Mouse (Mus musculus): ENCODE results near the gene Larp6.
A peak's percentile ranks its signal among the peaks of the same experiment; 100 is the strongest.

Gene Larp6

DNA sequence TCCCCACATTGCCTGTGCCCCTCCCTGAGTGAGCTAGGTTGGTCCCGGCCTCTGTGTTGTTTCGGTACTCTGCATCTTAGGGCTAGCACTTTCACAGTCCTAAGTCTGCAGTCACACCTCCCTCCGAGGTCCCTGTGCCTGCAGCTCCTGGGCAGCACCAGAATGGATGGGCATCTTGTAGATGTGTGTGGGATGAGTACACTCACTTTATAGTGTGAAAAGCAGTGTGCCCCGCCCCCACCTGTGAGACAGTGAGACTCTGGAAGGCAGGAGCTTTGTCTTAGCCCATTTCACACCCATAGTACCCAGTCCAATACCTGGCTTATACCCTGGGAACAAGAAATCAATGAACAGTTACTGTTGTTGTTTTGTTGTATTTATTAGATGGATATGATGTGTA lies 2.5 kb downstream of the Larp6 start:
- DNase-seq (ENCODE audit: low spot score) = no peak

DNA sequence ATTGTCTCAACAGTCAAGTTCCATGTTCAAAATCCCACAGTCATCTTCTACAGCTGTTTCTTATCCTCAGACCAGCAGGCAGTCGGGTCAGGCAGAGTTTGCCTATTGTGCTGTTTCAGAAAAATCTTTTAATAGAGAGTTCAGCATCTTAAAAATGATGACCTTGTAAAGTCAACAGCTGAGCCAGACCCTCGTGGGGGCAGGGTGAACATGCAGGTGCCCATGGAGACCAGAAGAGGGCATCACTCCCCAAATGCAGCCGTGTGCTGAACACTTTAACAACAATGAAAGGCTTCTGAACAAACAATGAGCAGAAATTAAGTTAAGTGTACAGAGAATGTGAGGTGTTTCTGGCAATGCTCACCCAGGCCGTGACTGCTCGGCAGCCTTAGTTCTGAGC lies 3.0 kb downstream of the Larp6 start:
- no peak for DNase-seq (ENCODE audit: low spot score)

DNA sequence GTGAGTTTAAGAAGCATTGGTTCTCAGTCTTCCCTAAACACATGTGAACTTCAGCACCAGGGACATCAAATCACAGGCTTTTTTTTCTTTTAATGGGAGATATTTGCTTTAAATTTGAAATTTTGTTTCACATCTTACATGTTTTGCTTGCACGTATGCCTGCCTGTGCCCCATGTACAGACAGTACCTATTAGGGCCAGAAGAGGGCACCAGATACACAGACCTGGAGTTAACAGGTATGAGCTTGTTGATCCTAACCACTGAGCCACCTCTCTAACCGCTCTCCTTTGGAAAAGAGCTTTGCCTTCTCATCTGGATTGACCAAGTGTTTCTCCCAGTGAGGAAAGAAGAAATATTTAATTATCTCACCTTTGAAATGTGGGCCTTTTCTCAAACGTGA lies 5.5 kb downstream of the Larp6 start:
- peak; percentile 56 for DNase-seq (ENCODE audit: low spot score)

DNA sequence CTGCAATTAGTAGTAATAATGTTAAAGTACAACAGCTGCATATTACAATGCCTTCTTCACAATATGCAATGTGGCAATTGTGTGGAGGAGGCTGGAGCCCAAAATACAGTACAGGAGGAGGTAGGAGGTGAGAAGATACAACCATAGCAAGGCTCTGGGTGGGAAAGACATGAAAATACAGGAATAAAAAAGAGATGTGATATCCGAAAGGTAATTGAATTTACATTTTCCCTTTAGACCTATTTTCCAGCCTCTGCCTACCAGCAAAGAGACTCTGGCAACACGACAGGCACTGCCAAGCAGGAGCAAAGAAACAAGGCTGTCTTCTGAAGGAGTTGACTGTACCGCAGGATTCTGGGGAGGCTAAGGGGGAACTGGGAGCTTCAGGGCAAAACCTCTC lies 6.9 kb downstream of the Larp6 start:
- no peak for DNase-seq (ENCODE audit: low spot score)

DNA sequence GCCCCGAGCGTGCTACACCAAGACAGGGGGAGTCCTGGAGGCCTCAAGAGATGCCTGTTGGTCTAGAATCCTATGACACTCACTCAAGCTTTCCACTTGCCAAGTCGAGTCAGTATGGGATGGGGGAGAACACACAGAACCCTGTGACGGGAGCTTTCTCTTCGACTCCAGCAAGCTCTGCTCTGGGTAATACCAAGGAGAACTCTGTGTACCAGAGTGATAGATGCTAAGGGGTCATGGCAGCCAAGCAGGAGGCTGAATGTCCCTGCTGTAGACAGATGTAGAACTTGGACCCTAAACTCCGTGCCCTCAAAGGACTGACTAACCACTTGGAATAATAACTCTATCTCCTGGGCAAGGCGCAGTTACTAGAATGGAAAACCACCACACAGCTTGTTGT lies 12.2 kb downstream of the Larp6 start:
- no peak for DNase-seq (ENCODE audit: low spot score)

DNA sequence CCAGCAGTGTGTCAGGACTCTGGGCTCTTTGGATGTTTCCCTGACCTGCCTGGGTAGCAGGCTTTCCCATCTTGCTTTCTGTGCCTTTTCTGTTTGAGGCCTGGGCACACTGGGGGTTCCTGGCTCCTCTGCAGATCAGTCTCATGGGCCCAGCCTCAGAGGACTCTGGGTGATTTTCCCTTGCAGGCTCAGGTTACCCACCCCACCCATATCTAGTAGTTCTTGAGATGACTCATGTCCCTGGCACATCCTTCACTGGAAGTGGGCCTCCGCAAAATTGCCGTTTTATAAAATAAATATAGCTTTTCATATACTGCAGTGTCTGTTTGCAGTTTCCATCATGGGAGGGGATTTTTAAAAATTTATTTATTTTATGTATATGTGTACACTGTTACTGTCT lies 21.5 kb downstream of the Larp6 start:
- no peak for DNase-seq (ENCODE audit: low spot score)

DNA sequence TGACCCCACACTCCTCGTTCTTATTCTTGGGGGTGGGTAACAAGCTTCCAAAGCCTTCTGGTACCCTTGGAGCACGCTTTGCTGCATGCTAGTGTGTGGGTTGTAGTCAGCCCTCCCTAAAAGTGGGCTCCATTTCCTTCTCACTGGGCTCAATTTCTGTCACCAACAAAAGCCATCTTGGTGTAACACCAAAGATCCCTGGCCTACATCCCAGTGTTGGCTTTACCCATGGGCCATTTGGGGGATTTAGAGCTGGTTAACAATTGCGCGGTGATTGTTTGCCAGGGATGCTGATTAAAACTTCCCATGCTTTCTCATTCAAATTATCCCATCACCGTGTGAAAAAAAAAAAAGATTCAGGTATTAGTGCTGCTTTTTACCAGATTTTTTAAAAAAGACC lies 26.3 kb downstream of the Larp6 start:
- no peak for DNase-seq (ENCODE audit: low spot score)

DNA sequence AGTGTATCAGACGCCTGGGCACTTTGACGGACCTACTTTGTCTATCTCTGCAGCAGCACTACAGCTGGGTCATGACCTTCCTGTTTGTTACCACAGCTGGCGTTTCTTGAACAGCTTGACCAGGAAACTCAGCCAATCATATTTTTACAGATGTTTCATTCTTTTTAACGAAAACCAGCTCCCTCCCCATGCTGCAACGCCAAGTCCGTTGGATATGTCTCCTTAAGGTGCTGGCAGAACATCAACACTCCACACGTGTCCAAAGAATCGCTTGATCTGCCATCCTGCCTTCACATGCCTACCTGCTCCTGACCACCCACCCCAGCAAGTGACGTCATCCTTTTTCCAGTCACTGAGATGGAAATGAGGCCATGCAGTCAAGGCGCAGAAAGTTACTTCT lies 28.6 kb downstream of the Larp6 start:
- no peak for DNase-seq (ENCODE audit: low spot score)

DNA sequence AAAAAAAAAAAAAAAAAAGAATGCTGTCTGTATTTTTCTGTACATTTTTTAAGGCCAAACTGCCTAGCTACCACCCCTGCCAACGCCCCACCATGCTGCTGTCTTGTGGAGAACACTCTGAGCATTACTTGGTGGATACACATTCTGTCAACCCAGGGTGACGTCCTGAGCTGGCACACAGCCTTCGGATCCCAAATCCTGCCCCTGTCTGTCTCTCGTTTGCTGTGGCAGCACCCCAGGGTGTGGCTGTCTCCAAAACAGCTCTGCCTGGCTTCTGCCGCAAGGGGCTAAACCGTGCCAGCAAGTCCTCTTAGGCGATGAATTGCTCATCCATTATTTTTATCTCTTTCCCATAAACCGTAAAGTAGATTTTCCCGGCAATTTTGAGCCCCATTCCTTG lies 29.7 kb downstream of the Larp6 start:
- DNase-seq (ENCODE audit: low spot score) = peak; percentile 44

DNA sequence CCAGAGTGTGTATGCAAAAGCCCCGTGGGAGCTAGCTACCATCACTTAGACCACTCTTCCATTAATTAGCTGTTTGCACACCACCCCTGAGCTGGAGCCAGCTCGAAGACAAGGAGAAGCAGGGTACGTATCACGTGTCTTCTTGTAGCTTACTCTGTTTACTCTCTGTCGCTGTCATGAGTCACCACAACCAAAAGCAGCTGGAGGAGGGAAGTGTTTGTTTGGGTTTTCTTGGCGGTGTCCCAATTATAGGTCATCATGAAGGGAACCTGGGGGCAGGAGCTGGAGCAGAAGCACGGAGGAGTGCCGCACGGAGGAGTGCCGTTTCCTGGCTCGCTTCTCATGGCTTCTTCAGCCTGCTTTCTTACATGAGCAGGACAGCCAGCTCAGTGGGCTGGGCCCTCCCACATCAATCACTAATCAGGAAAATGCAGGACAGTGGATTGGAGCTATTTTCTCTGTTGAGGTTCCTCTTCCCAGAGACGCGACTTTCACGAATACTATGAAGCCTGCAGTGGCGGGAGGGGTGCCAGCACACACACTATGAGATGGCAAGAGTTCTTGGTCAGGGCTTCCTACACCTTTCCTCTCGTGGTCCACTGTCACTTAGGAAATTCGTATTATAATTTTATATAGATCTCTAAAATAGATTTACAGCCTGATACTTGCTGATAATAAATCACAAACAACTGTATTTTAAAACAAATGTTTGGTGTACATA lies 30.6 kb downstream of the Larp6 start:
- peak; percentile 54 for DNase-seq (ENCODE audit: low spot score)

DNA sequence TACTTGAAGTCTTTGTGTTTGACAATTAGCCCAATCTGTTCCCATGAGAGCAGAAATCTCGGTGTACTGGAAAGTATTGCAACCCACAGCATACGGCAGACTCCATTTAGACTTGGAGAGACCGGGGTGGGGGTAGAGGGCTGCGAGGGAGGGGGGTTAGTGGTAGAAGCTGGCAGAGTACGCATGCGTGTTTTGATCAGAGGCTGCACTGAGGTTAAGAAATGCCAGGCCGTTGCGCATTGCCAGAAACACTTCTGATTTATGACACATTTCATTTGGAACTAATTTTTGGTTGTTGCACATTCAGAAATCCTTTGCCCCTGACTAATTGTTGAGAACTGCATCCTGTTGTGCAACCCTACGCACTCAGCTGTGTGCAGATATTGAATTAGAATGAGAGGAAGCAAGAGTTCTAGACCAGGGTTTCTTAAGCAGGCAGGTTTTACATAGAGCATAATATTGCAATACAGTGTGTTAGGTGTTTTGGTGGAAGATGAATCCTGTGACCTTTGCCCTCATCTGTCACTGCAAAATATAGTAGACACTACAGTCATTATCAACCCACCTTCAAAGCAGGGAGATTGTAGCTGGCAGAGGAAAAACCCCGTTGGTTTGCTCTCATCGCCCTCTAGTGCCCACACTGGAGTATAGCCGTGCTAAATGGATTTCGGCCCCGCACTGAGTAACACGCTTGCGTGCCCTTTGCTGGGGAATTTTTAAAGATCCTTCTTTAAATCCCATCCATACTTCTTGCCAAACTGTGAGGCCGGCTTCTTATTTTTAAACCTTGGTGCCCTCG lies 31.6 kb downstream of the Larp6 start:
- DNase-seq (ENCODE audit: low spot score) = peak; percentile 50

DNA sequence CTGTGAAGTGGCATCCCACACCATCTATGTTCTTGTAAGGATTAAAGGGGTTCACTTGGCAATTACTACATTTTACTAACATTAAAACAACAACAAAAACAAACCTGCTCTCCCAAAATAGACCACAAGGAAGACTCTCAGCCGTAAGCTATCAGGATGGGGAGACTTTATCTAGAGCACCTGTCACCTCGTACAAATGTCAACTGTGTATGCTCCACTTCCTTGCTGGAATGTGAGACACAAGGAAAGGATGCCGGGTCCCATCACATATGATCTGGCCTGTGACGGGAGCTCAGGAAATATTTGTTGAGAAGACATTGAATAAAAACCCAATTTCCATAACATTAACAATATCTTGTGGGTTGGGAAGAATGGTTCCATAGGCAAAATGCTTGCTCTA lies 32.2 kb downstream of the Larp6 start:
- no peak for DNase-seq (ENCODE audit: low spot score)

DNA sequence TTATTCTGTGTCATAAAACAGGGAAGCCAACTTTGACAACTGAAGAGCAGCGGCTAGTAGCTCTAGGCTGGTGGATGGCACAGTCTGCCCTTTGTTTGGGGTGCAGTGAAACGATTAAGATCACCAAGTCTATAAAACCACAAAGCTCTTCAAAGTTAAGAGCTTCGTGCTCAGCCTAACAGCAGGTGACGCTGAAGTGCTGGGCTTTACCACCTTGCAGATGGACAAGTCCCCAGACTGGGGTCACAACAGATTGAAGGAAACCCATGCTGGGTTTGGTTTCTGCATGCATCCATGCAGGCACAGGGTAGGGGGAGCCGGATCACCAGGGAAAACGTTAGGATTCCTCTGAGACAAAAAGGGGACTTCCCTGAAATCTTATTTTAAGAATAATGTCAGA lies 33.8 kb downstream of the Larp6 start:
- no peak for DNase-seq (ENCODE audit: low spot score)

DNA sequence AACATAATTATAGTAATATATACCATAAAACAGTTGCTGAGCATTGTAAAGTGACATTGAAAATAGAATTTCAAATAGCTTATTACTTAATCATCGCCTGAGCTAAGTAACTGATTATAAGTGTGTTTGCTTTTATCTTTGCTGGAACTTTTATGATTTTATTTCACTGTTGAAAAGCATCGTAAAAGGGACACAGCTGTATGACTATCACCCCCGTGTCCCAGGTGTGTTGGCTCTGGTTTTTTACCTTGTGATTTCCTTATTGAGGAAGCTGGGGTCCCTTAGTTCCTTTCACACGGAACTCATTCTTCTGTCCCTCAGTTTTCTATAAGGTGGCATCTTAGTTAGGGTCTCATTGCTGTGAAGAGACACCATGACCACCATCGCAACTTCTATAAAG lies 34.9 kb downstream of the Larp6 start:
- no peak for DNase-seq (ENCODE audit: low spot score)

DNA sequence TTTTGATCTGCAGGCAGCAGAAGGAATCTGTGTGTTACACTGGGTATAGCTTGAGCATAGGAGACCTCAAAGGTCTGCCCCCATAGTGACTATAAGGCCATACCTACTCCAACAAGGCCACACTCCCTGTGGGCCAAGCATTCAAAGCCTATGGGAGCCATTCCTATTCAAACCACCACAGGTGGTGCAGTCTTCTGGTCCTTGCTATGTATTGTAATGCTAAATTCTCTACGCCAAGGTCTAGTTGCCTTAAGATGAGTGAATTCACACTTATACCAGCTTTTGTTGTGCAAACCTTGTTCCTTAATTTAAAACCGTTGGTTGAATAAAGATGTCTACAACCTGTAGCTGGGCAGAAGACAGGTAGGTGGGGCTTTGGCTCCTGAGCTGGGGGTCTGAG lies 35.4 kb downstream of the Larp6 start:
- DNase-seq (ENCODE audit: low spot score) = no peak

DNA sequence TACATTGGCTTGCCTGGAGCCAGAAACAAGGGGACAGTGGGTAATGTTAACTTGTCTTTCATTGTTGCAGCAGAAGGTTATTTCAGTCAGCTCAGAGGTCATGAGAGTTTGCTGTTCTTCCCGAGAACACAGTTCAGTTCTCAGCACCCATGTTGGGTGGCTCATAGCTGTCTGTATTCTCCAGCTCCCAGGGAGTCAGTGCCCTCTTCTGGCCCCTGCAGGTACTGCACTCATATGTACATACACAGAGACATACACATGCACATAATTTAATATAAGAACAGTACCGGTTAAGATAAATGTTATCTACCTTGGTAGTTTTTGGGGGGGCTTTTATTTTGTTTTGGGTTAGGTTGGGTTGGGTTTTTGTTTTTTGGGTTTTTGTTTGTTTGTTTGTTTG lies 36.3 kb downstream of the Larp6 start:
- no peak for DNase-seq (ENCODE audit: low spot score)

DNA sequence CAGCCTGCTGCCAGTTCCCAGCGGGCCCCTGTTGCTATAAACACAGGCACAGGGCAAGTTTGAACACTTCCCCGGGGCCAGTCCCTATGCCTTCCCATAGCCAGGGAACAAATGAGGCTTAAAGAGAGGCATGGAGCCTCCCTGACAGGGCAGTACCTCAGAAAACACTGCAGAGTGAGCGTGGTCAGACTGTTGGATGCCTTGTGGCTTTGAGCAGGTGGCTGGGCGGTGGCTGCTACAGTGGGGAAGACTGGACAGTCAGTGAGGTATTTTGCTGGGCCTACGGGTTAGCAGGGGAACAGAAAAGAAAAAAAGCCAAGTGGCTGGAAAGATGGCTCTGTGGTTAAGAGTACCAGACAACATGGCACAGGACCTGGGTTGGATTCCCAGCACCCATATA lies 38.3 kb downstream of the Larp6 start:
- no peak for DNase-seq (ENCODE audit: low spot score)

DNA sequence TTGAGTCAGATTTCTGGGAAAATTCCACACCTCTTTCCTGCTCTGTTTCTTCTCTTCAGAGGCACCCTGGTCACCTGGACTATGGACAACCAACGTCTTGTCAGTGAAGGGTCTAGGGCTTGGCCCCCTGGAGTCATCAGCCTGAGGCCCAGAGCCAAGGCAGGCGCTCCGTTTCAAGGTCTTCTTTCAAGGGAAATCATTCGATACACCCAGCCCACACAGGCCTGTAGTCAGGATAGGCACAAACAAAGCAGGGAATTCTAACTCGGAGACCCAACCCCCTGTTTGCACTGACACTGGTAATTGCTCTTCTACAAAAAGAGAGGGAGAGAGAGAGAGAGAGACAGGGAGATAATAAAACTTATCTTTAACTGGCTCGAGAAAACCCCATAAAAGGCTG lies 39.2 kb downstream of the Larp6 start:
- no peak for DNase-seq (ENCODE audit: low spot score)

DNA sequence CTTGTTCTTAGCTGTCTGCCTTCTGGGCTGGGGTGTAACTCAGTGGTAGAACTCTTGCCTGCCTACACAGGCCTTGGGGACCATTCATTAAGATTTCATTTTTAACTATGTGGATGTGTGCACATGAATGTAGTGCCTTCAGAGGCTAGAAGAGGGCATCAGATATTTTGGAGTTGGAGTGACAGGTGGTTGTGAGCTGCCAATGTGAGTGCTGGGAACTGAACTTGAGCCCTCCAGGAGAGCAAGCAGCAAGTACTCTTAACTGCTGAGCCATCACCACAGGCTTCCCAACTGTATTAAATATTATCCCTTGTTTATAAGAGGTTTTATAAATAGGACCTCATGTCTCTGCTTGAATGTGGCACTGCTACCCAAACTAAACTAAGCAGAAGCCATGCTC lies 39.8 kb downstream of the Larp6 start:
- no peak for DNase-seq (ENCODE audit: low spot score)

DNA sequence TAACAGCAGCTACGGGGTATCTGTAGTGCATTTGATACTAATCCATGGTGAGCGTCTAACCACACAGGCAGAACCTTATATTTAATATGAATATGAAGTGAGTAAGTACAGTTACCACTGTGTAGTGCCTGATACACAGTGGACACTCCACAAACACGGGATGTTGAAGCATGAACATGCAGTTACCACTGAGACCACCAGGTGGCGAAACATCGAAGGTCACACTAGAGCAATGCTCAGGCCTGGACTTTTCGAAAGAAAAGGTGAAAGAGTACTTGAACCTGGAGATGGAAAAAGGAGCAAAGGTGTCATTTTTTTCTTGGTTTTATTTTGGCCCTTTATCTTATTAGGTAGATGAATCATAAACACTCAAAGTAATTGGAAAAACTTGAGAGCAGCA lies 43.5 kb downstream of the Larp6 start:
- peak; percentile 70 for DNase-seq (ENCODE audit: low spot score)

DNA sequence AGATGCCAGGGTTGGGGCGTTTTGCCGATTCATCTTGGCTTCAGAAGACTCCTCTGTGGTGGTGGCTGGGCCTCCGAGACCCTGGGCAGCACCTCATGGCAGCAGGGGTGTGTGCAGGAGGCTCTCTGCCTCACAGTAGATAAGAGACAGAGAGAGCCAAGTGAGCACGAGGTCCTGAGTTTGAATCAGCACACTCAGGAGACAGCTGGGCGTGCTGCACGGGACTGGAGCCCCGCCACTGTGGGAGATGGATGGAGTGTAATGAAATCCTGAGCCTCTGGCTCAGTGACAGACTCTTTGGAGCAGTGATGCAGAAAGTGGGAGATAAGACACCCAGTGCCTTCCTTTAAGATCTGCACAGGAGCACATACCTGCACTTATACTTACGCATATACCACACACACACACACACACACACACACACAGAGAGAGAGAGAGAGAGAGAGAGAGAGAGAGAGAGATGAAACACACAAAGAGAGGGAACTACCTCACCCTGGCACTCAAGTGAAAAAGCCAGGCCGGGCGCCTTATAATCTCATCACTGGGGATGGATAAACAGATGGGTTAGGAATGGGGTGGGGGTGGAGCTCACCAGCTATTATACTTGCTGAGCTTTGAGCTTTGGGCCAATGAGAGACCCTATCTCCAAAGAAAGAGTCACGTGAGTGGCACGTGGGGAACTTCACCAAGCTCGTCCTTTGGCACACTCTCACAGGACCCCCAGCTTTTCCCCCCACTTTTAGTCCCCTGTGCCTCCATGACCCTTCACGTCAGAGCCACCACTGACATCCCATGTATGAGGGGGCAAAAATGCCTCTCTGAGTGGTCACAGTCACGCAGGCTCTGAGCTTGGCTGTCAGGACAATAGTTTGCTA lies 44.3 kb downstream of the Larp6 start:
- no peak for DNase-seq (ENCODE audit: low spot score)

DNA sequence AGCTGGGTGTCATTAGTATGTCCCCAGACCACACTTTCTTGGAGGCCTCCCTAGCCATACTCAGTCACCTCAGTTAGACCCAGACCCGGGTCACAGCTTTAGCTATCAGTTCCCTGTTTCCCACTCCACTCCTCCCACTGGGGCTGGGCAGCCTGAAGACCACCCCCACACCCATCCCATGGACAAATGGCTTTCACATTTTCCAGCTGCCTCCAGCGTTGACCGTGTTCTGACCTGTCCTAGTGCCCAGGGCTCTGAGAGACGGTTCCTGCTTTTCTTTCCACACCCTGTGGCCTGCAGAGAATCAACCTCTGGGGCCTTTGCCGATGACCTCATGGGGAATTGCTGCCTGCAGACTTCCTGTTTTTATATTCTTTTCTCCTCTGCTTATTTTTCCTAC lies 45.0 kb downstream of the Larp6 start:
- no peak for DNase-seq (ENCODE audit: low spot score)

DNA sequence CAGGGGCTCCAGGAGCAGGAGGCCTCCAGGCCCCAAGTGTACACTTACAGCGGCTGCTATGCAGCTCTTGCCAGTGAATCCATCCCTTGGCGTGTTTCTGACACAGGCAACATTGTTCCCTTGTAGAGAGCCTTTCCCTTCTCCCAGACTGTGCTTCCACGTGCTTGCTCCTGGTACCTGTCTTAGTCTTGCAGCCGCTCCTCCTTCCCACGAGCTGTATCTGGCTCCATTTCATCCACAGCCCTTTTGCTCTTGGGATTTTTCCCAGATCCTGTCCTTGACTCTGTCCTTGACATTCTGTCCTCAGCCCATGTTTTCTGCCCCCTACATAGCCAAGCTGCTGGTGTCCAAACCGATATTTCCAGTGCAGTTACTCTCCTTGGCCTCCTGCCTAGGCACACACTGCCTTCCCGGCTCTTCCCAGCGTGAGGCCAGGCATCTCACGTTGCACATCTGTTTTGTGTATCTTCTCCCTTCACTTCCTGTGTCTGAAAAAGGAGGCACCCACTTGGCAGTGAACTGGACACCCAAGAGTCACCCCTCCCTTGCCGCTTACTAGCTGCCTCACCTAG lies 46.7 kb downstream of the Larp6 start:
- no peak for DNase-seq (ENCODE audit: low spot score)
